In genomic region chr17:84177481-84177880, GRCm38 (mm10) we compare ENCODE assay signal across 9 mouse cellular contexts. TPM values are rescaled to one million over a fixed set of nuclear protein-coding genes. Genes with fewer than 3 reads are reported as not detected.
DNase-seq lines count a peak whose midpoint lies in the region; ATAC-seq lines count a peak whose summit lies in the region.
"Had no signal": no experiment of that assay in that cellular context is flagged by ENCODE, and none has a peak within 500 bp of the region (broad histone marks: within the 10 kb centered on the region; RNA-seq: fewer than 3 reads in every experiment).

No protein-coding gene starts in this region.

- no peak for ATAC-seq in heart, embryonic 12.5 days (ENCODE audit: insufficient number of reproducible peaks, low FRiP score)
- peak; percentile 26 for ATAC-seq in granulocyte monocyte progenitor cell, adult 5-6 weeks (replicated peaks; ENCODE audit: poor library complexity, severe bottlenecking)
- no peak for ATAC-seq in liver, embryonic 16.5 days (ENCODE audit: low read depth)
- no peak for ATAC-seq in activated CD4-positive, CD25-positive, alpha-beta regulatory T cell, adult 4 months

- no peak overlapping the region for H3K9ac ChIP-seq in heart, embryonic 12.5 days
- peak overlapping the region; percentile 19; the same call in 1 of the 2 replicates for H3K9ac ChIP-seq in liver, embryonic 16.5 days (ENCODE audit: low read depth, low read length)
- H3K9ac ChIP-seq: liver, embryonic 14.5 days had no signal

- H3K9me3 ChIP-seq in heart, embryonic 12.5 days (replicated peaks), result peaks cover 7% of the 10 kb centered on the region
- H3K9me3 ChIP-seq in liver, embryonic 16.5 days (replicated peaks; ENCODE audit: control insufficient read depth, low read length), result no peaks in the 10 kb centered on the region

- WGBS in heart, embryonic 12.5 days, result 40% methylated on average over 8 of the region's 8 CpGs
- 25% methylated on average over 8 of the region's 8 CpGs for WGBS in liver, embryonic 16.5 days (ENCODE audit: insufficient replicate concordance)

- no peak overlapping the region for H3K4me2 ChIP-seq in heart, embryonic 12.5 days
- H3K4me2 ChIP-seq in liver, embryonic 16.5 days (ENCODE audit: low read depth, low read length), result no peak overlapping the region

- H3K27ac ChIP-seq in heart, embryonic 12.5 days (ENCODE audit: poor library complexity, severe bottlenecking), result 0 out of 2 replicates have a peak overlapping the region, but pooled peaks have one; percentile 15
- H3K27ac ChIP-seq in liver, embryonic 16.5 days (ENCODE audit: low read length), result peak overlapping the region; percentile 56
- H3K27ac ChIP-seq: liver, embryonic 14.5 days had no signal

- DNase-seq in heart, adult 9 months (ENCODE audit: low spot score in 2 of 2), result no peak
- peak; percentile 69 for DNase-seq in 416B (ENCODE audit: low read depth)
- DNase-seq in MN1 (ENCODE audit: low spot score), result no peak
- DNase-seq in c-Kit-positive CD71-positive TER-119-positive erythroid progenitor cells, embryonic 14.5 days (ENCODE audit: low spot score), result no peak

- no peaks in the 10 kb centered on the region for H3K27me3 ChIP-seq in heart, embryonic 12.5 days (replicated peaks)
- H3K27me3 ChIP-seq in liver, embryonic 16.5 days (ENCODE audit: control insufficient read depth, insufficient read depth, low read depth, low read length), result no peaks in the 10 kb centered on the region

- H3K4me3 ChIP-seq in heart, embryonic 12.5 days, result no peak overlapping the region
- no peak overlapping the region for H3K4me3 ChIP-seq in liver, embryonic 16.5 days (ENCODE audit: low read depth, low read length)

- peaks cover 29% of the 10 kb centered on the region for H3K4me1 ChIP-seq in heart, embryonic 12.5 days (replicated peaks)
- peaks cover 28% of the 10 kb centered on the region for H3K4me1 ChIP-seq in liver, embryonic 16.5 days (ENCODE audit: control insufficient read depth, low read depth, low read length)

- no peaks in the 10 kb centered on the region for H3K36me3 ChIP-seq in heart, embryonic 12.5 days
- H3K36me3 ChIP-seq in liver, embryonic 16.5 days (ENCODE audit: control insufficient read depth, insufficient read depth), result no peaks in the 10 kb centered on the region

RNA-seq across cellular contexts. Expression of gene Zfp36l2, which starts 10.3 kb away (rescaled TPM):
- 10.3 and 10.5 TPM in 2 replicates for polyA plus RNA-seq in heart, embryonic 12.5 days (2016; fragmentation: Nextera tagmentation; extraction: Ambion mirVana)
- 199 TPM in 2 replicates for total RNA-seq in granulocyte monocyte progenitor cell, adult 5-6 weeks (2014; fragmentation: Nextera tagmentation)
- 91.5 and 99.4 TPM in 2 replicates for total RNA-seq in granulocyte monocyte progenitor cell, adult 5-6 weeks (2017)
- polyA plus RNA-seq in liver, embryonic 16.5 days (2015; fragmentation: Nextera tagmentation; extraction: Ambion mirVana), result 4.6 and 4.7 TPM in 2 replicates
- polyA plus RNA-seq in activated CD4-positive, CD25-positive, alpha-beta regulatory T cell, adult 4 months (2017; shearing (Covaris generic)), result 10 to 100 TPM; 31.3 to 64.3 TPM
